Mouse (Mus musculus) heart, adult 2 months (tissue): ENCODE measurements around the gene Recql. TPM values are rescaled to one million over a fixed set of nuclear protein-coding genes. Genes with fewer than 3 reads are reported as not detected.

ENCODE experiments used
- DNase-seq, 2 experiments: peaks; one replicate each; pipeline ENCODE4 v3.0.0; 2021
- H3K27ac ChIP-seq: fragments of 200-600 bp; 2 replicates; pipeline ENCODE4 v1.8.1; 2022
- H3K27me3 ChIP-seq: fragments of 200-500 bp; 2 replicates; pipeline ENCODE4 v1.6.1; 2012; ENCODE audit warnings: mild to moderate bottlenecking, low read length, inconsistent platforms, mixed read lengths; ENCODE audit not compliant: control insufficient read depth, insufficient read depth
- H3K36me3 ChIP-seq: fragments of 200-500 bp; 2 replicates; pipeline ENCODE4 v1.6.1; 2012; ENCODE audit warnings: low read length, inconsistent platforms; ENCODE audit not compliant: control insufficient read depth, insufficient read depth
- H3K4me1 ChIP-seq: fragments of 200-500 bp; 2 replicates; pipeline ENCODE4 v1.6.1; 2011; ENCODE audit warnings: low read length; ENCODE audit not compliant: control insufficient read depth, insufficient read depth
- H3K4me3 ChIP-seq: fragments of 200-600 bp; 2 replicates; pipeline ENCODE4 v1.8.1; 2022
- H3K79me2 ChIP-seq: fragments of 200-500 bp; replicated peaks from 2 replicates; pipeline ENCODE4 v1.6.1; 2012; ENCODE audit warnings: mild to moderate bottlenecking, inconsistent platforms, low read length, moderate library complexity, mixed read lengths; ENCODE audit not compliant: control insufficient read depth, insufficient read depth
- H3K9ac ChIP-seq: fragments of 200-500 bp; 2 replicates; pipeline ENCODE4 v1.6.1; 2012; ENCODE audit warnings: low read depth, mild to moderate bottlenecking, control low read depth, inconsistent platforms, low read length, mixed read lengths
- CTCF ChIP-seq: fragments of 200-600 bp; IDR thresholded peaks from 2 replicates; pipeline ENCODE4 v1.8.1; 2022; ENCODE audit warnings: antibody characterized with exemption, mild to moderate bottlenecking, moderate library complexity
- EP300 ChIP-seq: fragments of 200-500 bp; IDR thresholded peaks from 2 replicates; pipeline ENCODE4 v1.6.1; 2011; ENCODE audit warnings: low read depth, low read length, control low read depth; ENCODE audit not compliant: insufficient read depth
- POLR2A ChIP-seq: fragments of 200-500 bp; IDR thresholded peaks from 2 replicates; pipeline ENCODE4 v1.6.1; 2011; ENCODE audit warnings: mild to moderate bottlenecking, low read depth, low read length, control low read depth; ENCODE audit not compliant: insufficient read depth
- WGBS: fragments of 180-500 bp; shearing (Covaris S2); methylation state at CpG from one replicate; pipeline ENCODE4 v1.1.7; 2018; 5-methylcytosine and 5-hydroxymethylcytosine counted together
- intact Hi-C: fragments of 180-260 bp; cut with DNase I; formaldehyde crosslinking; loops from one replicate; pipeline ENCODE4 v1.15.1; 2025
- polyA plus RNA-seq: library from polyadenylated mRNA; depleted of rRNA; stranded (reverse); fragments of >200 nt; gene quantifications from 2 replicates; pipeline ENCODE4 v1.2.3, GENCODE M21; 2012
- total RNA-seq, 2 experiments: library from RNA; stranded (reverse); gene quantifications; 2 replicates each; pipeline ENCODE4 v1.2.3; 2021

The Recql gene
- total and polyA plus RNA-seq, 3 experiments = 2.3 to 8.4 (median 6.9) TPM

DNA sequence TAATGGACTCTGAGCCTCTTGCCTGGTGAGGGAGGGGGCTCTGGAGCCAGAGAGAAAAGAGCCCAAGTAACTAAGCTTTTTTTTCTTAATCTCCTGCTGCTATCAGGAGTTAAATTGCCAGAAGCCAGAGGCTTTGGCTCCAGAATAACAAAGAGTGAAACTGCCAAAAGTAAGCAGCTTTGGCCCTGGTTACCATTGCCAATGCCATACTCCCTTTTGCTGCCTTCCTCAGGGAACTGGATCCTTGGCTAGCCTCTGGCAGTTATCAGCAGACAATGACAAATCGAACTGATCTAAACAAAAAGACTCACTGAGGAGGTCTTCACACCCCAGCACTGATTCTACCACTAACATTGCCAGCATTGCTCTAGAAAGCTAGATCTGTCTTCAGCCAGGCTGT, 24.3 kb upstream of the Recql start:
- H3K4me3 ChIP-seq = no peak overlapping the region
- no peaks in the 10 kb centered on the region for H3K36me3 ChIP-seq
- 18% methylated on average over 1 of the region's 1 CpGs for WGBS
- H3K79me2 ChIP-seq = no peaks in the 10 kb centered on the region
- intact Hi-C loops = no loop called here
- H3K27me3 ChIP-seq = peaks cover 7% of the 10 kb centered on the region
- no peaks in the 10 kb centered on the region for H3K4me1 ChIP-seq
- no peak overlapping the region for H3K9ac ChIP-seq
- no peak for DNase-seq
- H3K27ac ChIP-seq = no peak overlapping the region
- TF ChIP-seq EP300 (no peak), POLR2A (no peak), CTCF (no peak)

DNA sequence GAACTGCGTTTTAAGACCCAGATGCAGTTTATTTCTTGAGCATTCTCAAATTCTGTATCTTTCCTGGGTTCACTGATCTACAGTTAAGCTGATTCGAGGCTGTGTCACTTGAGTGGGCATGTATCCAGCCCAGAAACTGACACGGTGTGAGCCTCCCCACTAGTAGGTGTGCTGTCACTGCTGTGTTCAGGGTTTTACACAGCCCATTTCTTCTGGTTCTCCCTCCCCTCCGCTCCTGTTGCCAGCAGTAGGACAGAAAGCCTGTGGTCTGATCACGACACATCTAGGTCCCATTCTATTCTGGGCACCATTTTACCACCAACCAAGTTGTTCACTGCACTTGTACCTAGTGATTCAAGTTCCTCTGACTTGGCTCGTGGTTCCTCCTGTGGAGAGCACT, 8.9 kb upstream of the Recql start:
- intact Hi-C loops = no loop called here
- Histone ChIP-seq H3K4me1 (no peaks in the 10 kb centered on the region; the same call in 1 of the 2 replicates), H3K36me3 (no peaks in the 10 kb centered on the region), H3K27me3 (no peaks in the 10 kb centered on the region), H3K79me2 (no peaks in the 10 kb centered on the region), H3K4me3 (no peak overlapping the region), H3K9ac (no peak overlapping the region), H3K27ac (no peak overlapping the region)
- TF ChIP-seq CTCF (no peak), EP300 (no peak), POLR2A (no peak)
- no peak for DNase-seq
- WGBS = 82% methylated on average over 6 of the region's 6 CpGs

DNA sequence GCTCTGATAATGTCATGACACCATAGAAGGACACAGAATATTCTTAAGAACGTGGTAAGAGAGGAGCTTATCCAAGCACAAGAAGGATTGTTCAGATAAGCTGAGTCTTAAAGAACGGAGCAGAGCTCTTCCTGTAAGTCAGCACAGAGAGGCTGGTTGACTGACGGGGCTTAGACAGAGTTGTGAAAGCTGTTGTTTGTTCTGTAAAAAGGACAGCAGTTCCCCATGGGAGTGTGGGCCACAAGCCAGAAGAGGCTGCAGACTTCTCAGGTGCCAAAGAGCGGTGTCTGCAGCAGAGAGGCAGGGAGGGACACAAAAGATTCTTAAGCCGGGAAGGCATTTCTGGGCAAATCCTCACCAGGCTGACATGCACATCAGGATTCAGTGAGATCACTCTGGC, 7.8 kb upstream of the Recql start:
- H3K9ac ChIP-seq = no peak overlapping the region
- peaks cover 2% of the 10 kb centered on the region; the same call in 1 of the 2 replicates for H3K79me2 ChIP-seq
- peak in 1 of 2 experiments; percentile 25 for DNase-seq
- WGBS = 66% methylated on average over 5 of the region's 5 CpGs
- no peak for TF ChIP-seq POLR2A
- no peak overlapping the region for H3K27ac ChIP-seq
- H3K4me3 ChIP-seq = no peak overlapping the region
- H3K36me3 ChIP-seq = no peaks in the 10 kb centered on the region
- intact Hi-C loops = no loop called here
- H3K4me1 ChIP-seq = no peaks in the 10 kb centered on the region; the same call in 1 of the 2 replicates
- H3K27me3 ChIP-seq = no peaks in the 10 kb centered on the region

DNA sequence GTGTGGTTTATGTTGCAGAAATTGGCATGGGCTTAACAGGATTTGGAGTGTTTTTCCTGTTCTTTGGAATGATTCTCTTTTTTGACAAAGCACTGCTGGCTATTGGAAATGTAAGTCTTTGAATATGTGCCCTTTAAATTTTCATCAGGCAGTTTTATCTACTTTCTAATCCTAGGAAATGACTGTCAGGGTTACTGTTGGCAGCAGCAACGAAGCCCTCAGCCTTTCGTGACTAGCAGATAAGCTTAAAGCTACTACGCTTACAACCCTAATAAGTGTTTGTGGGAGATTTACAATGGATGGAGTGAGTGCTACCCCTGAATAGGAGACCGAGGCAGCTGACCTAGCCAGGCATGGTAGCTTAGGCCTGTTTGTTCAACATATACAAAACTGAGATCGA, 5.4 kb upstream of the Recql start:
- no peaks in the 10 kb centered on the region for H3K36me3 ChIP-seq
- WGBS = 53% methylated on average over 5 of the region's 5 CpGs
- TF ChIP-seq EP300 = no peak
- no peak for TF ChIP-seq CTCF
- no peak for TF ChIP-seq POLR2A

DNA sequence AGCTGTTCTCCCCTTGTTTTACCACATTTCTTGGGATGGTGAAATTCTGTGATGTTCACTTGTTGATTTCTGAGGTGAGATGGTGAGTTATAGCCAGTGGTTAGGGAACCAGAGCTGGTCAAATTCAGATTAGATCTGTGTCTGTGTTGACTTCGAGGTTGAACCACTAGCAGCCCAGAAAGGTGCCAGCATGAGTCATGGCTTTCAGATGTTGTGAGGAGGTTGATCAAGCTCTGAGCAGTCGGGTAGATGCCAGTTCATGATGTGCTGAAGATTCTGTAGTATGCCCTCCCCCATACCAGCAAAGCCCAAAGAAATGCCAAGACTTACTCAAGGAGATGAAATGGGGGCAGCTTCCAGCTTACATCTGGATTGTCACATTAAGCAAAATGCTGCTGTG, 2.2 kb upstream of the Recql start:
- intact Hi-C loops = loop anchor here (5.0 kb wide), 1 partner anchor 128 kb away; no protein-coding TSS in a partner anchor
- H3K79me2 ChIP-seq = peaks cover 5% of the 10 kb centered on the region
- peaks cover 3% of the 10 kb centered on the region for H3K4me1 ChIP-seq
- no peak for DNase-seq
- no peak for TF ChIP-seq POLR2A
- no peak for TF ChIP-seq EP300
- TF ChIP-seq CTCF = no peak
- 50% methylated on average over 2 of the region's 2 CpGs for WGBS
- no peaks in the 10 kb centered on the region for H3K27me3 ChIP-seq
- no peak overlapping the region for H3K4me3 ChIP-seq
- no peak overlapping the region for H3K9ac ChIP-seq
- no peaks in the 10 kb centered on the region for H3K36me3 ChIP-seq
- H3K27ac ChIP-seq = no peak overlapping the region

More for the DNA sequence above, 5.4 kb upstream of the Recql start:
- Histone ChIP-seq H3K4me1 (peaks cover 1% of the 10 kb centered on the region), H3K27me3 (no peaks in the 10 kb centered on the region), H3K9ac (no peak overlapping the region), H3K79me2 (peaks cover 3% of the 10 kb centered on the region), H3K4me3 (no peak overlapping the region), H3K27ac (no peak overlapping the region)
- no peak for DNase-seq
- intact Hi-C loops = no loop called here

DNA sequence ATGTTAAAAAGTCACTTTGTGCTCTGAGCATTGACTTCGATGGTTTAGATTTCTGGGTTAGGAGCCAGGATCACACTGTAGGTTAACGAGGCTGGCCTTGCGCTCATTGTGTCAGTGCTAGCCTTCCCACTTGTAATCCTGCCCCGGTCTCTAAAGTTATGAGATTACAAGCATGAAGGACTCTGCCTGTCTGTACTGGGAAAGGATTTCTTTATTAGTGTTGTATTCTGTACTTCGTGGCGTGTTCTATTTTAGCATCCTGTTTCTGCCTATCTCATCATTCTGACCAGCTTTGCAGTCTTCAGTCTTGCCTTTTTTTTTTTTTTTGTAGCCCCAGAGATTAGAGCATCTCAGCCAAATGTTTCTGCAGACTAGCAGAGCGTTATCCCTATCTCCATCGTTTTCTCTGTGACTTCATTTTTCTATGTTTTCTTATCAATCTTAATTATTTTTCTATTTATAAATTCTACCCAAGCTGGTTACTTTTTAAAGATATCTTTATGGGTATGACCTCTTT, 926 bp upstream of the Recql start:
- Histone ChIP-seq H3K4me1 (peaks cover 3% of the 10 kb centered on the region), H3K4me3 (peak overlapping the region; percentile 78), H3K36me3 (no peaks in the 10 kb centered on the region), H3K79me2 (peaks cover 5% of the 10 kb centered on the region), H3K9ac (peak overlapping the region; percentile 75; the same call in 1 of the 2 replicates), H3K27me3 (no peaks in the 10 kb centered on the region), H3K27ac (peak overlapping the region; percentile 79)
- DNase-seq = no peak
- no peak for TF ChIP-seq CTCF
- no peak for TF ChIP-seq POLR2A
- no peak for TF ChIP-seq EP300
- 5% methylated on average over 8 of the region's 8 CpGs for whole genome bisulfite sequencing
- intact Hi-C loops = loop anchor here (2.0 to 5.0 kb wide), 2 partner anchors 41 to 129 kb away; no protein-coding TSS in a partner anchor
